Mouse (Mus musculus) lung, postnatal 0 days (tissue): ENCODE results near the gene Kcne4. TPM values are rescaled to one million over a fixed set of nuclear protein-coding genes. Genes with fewer than 3 reads are reported as not detected.

Experiments used
- ATAC-seq: fragments of 200-750 bp; cut with Nextera tagmentation; 2 replicates; pipeline ENCODE4 v1.8.0; 2017; ENCODE audit warnings: moderate library complexity
- DNase-seq: peaks from one replicate; pipeline ENCODE4 v3.0.0-alpha.2; 2016; ENCODE audit warnings: low spot score
- H3K27ac ChIP-seq: fragments of 300-500 bp; sonication (generic); 2 replicates; pipeline ENCODE4 v1.5.1; 2014; ENCODE audit warnings: antibody characterized with exemption, mild to moderate bottlenecking, low read length, mixed read lengths
- H3K27me3 ChIP-seq: fragments of 300-500 bp; sonication (generic); replicated peaks from 2 replicates; pipeline ENCODE4 v1.6.1; 2014; ENCODE audit warnings: low read length, mixed read lengths; ENCODE audit not compliant: insufficient read depth
- H3K36me3 ChIP-seq: fragments of 300-500 bp; sonication (generic); 2 replicates; pipeline ENCODE4 v1.6.1; 2014; ENCODE audit warnings: low read length, mixed read lengths; ENCODE audit not compliant: insufficient read depth
- H3K4me1 ChIP-seq: fragments of 300-500 bp; sonication (generic); 2 replicates; pipeline ENCODE4 v1.6.1; 2014; ENCODE audit warnings: antibody characterized with exemption, low read depth, low read length, mixed read lengths; ENCODE audit not compliant: insufficient read depth
- H3K4me2 ChIP-seq: fragments of 300-500 bp; sonication (generic); replicated peaks from 2 replicates; pipeline ENCODE4 v1.6.1; 2014; ENCODE audit warnings: low read depth, mild to moderate bottlenecking, low read length, moderate library complexity, mixed read lengths
- H3K4me3 ChIP-seq: fragments of 300-500 bp; sonication (generic); 2 replicates; pipeline ENCODE4 v1.5.1; 2014; ENCODE audit warnings: low read depth, low read length
- H3K9ac ChIP-seq: fragments of 300-500 bp; sonication (generic); replicated peaks from 2 replicates; pipeline ENCODE4 v1.6.1; 2014; ENCODE audit warnings: low read depth, mild to moderate bottlenecking
- H3K9me3 ChIP-seq: fragments of 300-500 bp; sonication (generic); 2 replicates; pipeline ENCODE4 v1.6.1; 2016; ENCODE audit warnings: low read length, mixed read lengths
- CTCF ChIP-seq: IDR thresholded peaks from 2 replicates; pipeline ENCODE4 v1.5.1; 2016; ENCODE audit warnings: antibody characterized with exemption, mild to moderate bottlenecking
- EP300 ChIP-seq: IDR thresholded peaks from 2 replicates; pipeline ENCODE4 v1.6.1; 2016; ENCODE audit warnings: antibody characterized with exemption, mild to moderate bottlenecking, control low read depth
- WGBS: fragments of 180-500 bp; shearing (Covaris S2); extraction: QIAGEN DNeasy Blood & Tissue Kit; methylation state at CpG from one replicate; pipeline ENCODE4 v1.1.7; 2014; 5-methylcytosine and 5-hydroxymethylcytosine counted together
- polyA plus RNA-seq: library from polyadenylated mRNA; unstranded; fragments of >200 nt; fragmentation: Nextera tagmentation; extraction: Ambion mirVana; gene quantifications from 2 replicates; pipeline ENCODE4 v1.2.1, GENCODE M21; 2015

Gene Kcne4
- polyA plus RNA-seq, 1 experiment from 2014 or later = 10.1 TPM

GRCm38 (mm10) chr1:78852408-78853093, 36.0 kb downstream of the Kcne4 start:
- DNase-seq (peak; percentile 26), ATAC-seq (peak; percentile 50)
- H3K9me3 ChIP-seq = no peaks in the 10 kb centered on the region
- no peak overlapping the region for H3K9ac ChIP-seq
- H3K27me3 ChIP-seq = no peaks in the 10 kb centered on the region
- no peak overlapping the region for H3K4me3 ChIP-seq
- no peaks in the 10 kb centered on the region for H3K36me3 ChIP-seq
- no peak overlapping the region for H3K4me2 ChIP-seq
- 62% methylated on average over 17 of the region's 17 CpGs for WGBS
- no peaks in the 10 kb centered on the region for H3K4me1 ChIP-seq
- no peak overlapping the region for H3K27ac ChIP-seq
- TF ChIP-seq CTCF (no peak), EP300 (no peak)

DNA sequence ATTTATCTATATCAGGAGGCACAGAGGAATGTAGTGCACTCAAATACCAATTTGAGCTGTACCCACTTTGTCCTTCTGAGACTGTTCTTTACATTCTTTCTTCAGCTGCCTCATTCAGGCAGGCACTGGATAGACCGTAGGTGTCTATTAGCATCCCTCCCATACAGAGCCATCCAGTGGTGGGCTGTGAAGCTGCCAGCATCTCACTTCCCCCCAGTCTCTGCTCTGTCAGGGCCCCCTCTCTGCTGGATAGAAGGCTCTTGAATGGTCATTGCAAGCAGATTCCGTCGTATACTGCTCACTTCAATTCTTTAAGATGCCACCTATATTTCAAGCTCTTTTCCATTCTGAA, 36.5 kb downstream of the Kcne4 start:
- Histone ChIP-seq H3K4me2 (no peak overlapping the region), H3K4me1 (no peaks in the 10 kb centered on the region), H3K36me3 (no peaks in the 10 kb centered on the region), H3K27me3 (no peaks in the 10 kb centered on the region), H3K9ac (no peak overlapping the region), H3K27ac (no peak overlapping the region), H3K9me3 (no peaks in the 10 kb centered on the region), H3K4me3 (no peak overlapping the region)
- no peak for ATAC-seq
- DNase-seq = no peak
- no peak for TF ChIP-seq EP300
- no peak for TF ChIP-seq CTCF
- WGBS = 90% methylated on average over 3 of the region's 3 CpGs

DNA sequence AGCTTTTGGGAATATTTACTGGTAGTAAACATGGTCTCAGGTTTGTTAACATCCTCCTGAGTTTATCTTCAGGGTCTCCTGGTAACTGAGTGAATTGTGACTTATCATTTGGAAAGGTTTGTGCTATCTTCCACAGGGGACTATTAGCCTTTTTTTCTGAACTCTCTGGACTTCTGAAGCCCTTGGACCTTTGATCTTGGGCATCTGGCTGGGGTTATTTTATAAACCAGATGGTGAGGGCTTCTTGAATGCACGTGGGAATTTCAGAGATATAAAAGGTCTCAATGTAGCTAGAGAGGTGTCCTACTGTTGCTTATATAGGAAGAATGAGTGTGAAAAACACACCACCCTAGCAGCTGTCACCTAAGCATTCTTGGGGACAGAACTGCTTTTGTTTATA, 37.7 kb downstream of the Kcne4 start:
- no peak for DNase-seq
- no peaks in the 10 kb centered on the region for H3K36me3 ChIP-seq
- no peak overlapping the region for H3K4me3 ChIP-seq
- no peaks in the 10 kb centered on the region for H3K27me3 ChIP-seq
- no peaks in the 10 kb centered on the region for H3K4me1 ChIP-seq
- ATAC-seq = no peak
- no peak overlapping the region for H3K27ac ChIP-seq
- no peak overlapping the region for H3K4me2 ChIP-seq
- H3K9ac ChIP-seq = no peak overlapping the region
- no peak for TF ChIP-seq EP300
- TF ChIP-seq CTCF = no peak
- no peaks in the 10 kb centered on the region for H3K9me3 ChIP-seq
- 29% methylated on average over 1 of the region's 1 CpGs for WGBS

- WGBS = 59% methylated on average over 4 of the region's 4 CpGs
- Histone ChIP-seq H3K4me1 (peaks cover 2% of the 10 kb centered on the region; the same call in 1 of the 2 replicates), H3K4me3 (no peak overlapping the region), H3K27ac (peak overlapping the region; percentile 9; the same call in 1 of the 2 replicates), H3K27me3 (no peaks in the 10 kb centered on the region), H3K4me2 (no peak overlapping the region), H3K9me3 (no peaks in the 10 kb centered on the region), H3K36me3 (no peaks in the 10 kb centered on the region), H3K9ac (no peak overlapping the region)
- no peak for TF ChIP-seq EP300
- no peak for TF ChIP-seq CTCF
- DNase-seq (no peak), ATAC-seq (no peak; the same call in 1 of the 2 replicates)
Measured at GRCm38 (mm10) chr1:78859573-78859972, 43.0 kb downstream of the Kcne4 start.

- TF ChIP-seq CTCF (no peak), EP300 (no peak)
- 51% methylated on average over 7 of the region's 7 CpGs for WGBS
- peak; percentile 82 for ATAC-seq
- Histone ChIP-seq H3K27ac (peak overlapping the region; percentile 9; the same call in 1 of the 2 replicates), H3K4me3 (no peak overlapping the region), H3K9me3 (no peaks in the 10 kb centered on the region), H3K9ac (no peak overlapping the region), H3K4me1 (peaks cover 3% of the 10 kb centered on the region; the same call in 1 of the 2 replicates), H3K4me2 (no peak overlapping the region), H3K36me3 (no peaks in the 10 kb centered on the region), H3K27me3 (no peaks in the 10 kb centered on the region)
- peak; percentile 74 for DNase-seq
Measured at GRCm38 (mm10) chr1:78860056-78860455, 43.5 kb downstream of the Kcne4 start.

- TF ChIP-seq EP300 (no peak), CTCF (no peak)
- no peak overlapping the region for H3K27ac ChIP-seq
- no peak overlapping the region for H3K4me3 ChIP-seq
- no peak for DNase-seq
- H3K4me1 ChIP-seq = peaks cover 3% of the 10 kb centered on the region; the same call in 1 of the 2 replicates
- no peaks in the 10 kb centered on the region for H3K27me3 ChIP-seq
- no peaks in the 10 kb centered on the region for H3K36me3 ChIP-seq
- no peak overlapping the region for H3K9ac ChIP-seq
- H3K9me3 ChIP-seq = no peaks in the 10 kb centered on the region
- no peak overlapping the region for H3K4me2 ChIP-seq
- ATAC-seq = no peak
- WGBS = 59% methylated on average over 1 of the region's 1 CpGs
Measured at GRCm38 (mm10) chr1:78862281-78862680, 45.7 kb downstream of the Kcne4 start.
